ENCODE assay signal across 14 mouse cellular contexts in the genomic region with DNA sequence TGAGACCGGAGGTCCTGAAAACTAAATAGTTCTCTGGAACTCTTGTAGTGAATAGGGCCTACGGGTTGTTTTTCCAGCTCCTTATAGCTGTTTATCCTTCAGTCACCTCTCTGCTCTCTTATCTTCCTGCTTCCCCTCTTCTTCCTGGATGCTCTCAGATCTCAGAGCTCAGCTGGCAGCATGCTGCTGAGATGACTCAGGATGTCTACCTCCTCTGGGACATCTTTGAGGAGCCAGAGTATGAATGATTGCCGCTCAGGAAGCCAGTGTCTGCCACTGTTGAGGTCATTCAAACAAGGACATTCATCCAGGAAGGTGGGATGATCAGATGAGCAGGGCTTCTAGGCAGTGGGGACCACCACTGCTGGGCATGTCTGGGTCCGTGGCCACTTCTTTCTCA.
A peak's percentile ranks its signal among the peaks of the same experiment; 100 is the strongest.
DNase-seq lines count a peak whose midpoint lies in the region; ATAC-seq lines count a peak whose summit lies in the region.
"Had no signal": no experiment of that assay in that cellular context is flagged by ENCODE, and none has a peak within 500 bp of the region (broad histone marks: within the 10 kb centered on the region; RNA-seq: fewer than 3 reads in every experiment).

No protein-coding gene starts in this region.

- no peak for ATAC-seq in heart, embryonic 15.5 days (replicated peaks; ENCODE audit: insufficient number of reproducible peaks, insufficient read depth, low FRiP score, low read depth)
- ATAC-seq in erythroblast, adult 5-6 weeks (replicated peaks; ENCODE audit: low FRiP score, poor library complexity, severe bottlenecking): peak; percentile 52; the same call in 1 of the 2 replicates
- ATAC-seq: hindbrain, postnatal 0 days had no signal

- no peak for DNase-seq in heart, postnatal 36 days
- DNase-seq in MN1 (ENCODE audit: low spot score): peak; percentile 20
- DNase-seq in kidney, postnatal 10 days: peak; percentile 26
- no peak for DNase-seq in limb, embryonic 10.5 days (ENCODE audit: low spot score)
- DNase-seq in cerebellum, adult 9-11 months: no peak
- DNase-seq: cerebellum, adult 11 months; gastrocnemius, postnatal 14 days; right cerebral cortex, postnatal 4 days had no signal

- no peaks in the 10 kb centered on the region for H3K27me3 ChIP-seq in heart, embryonic 15.5 days
- H3K27me3 ChIP-seq in limb, embryonic 10.5 days (ENCODE audit: low read depth, poor library complexity, severe bottlenecking): no peaks in the 10 kb centered on the region
- H3K27me3 ChIP-seq: CH12.LX had no signal

- peak overlapping the region; percentile 48 for H3K27ac ChIP-seq in heart, embryonic 15.5 days
- no peak overlapping the region for H3K27ac ChIP-seq in limb, embryonic 10.5 days
- H3K27ac ChIP-seq: hindbrain, postnatal 0 days; midbrain, embryonic 10.5 days had no signal

- no peaks in the 10 kb centered on the region for H3K36me3 ChIP-seq in heart, embryonic 15.5 days
- H3K36me3 ChIP-seq in limb, embryonic 10.5 days: no peaks in the 10 kb centered on the region
- H3K36me3 ChIP-seq: midbrain, embryonic 10.5 days had no signal

- H3K9ac ChIP-seq in heart, embryonic 15.5 days: no peak overlapping the region

- no peak overlapping the region for H3K4me2 ChIP-seq in heart, embryonic 15.5 days

- intact Hi-C loops in heart, postnatal 36 days (cut with DNase I): no loop called here

- H3K9me3 ChIP-seq in heart, embryonic 15.5 days (replicated peaks): no peaks in the 10 kb centered on the region
- H3K9me3 ChIP-seq in limb, embryonic 10.5 days (replicated peaks): no peaks in the 10 kb centered on the region
- H3K9me3 ChIP-seq: midbrain, embryonic 10.5 days had no signal

- H3K4me3 ChIP-seq in heart, embryonic 15.5 days: no peak overlapping the region
- no peak overlapping the region for H3K4me3 ChIP-seq in limb, embryonic 10.5 days
- H3K4me3 ChIP-seq: midbrain, embryonic 10.5 days; myocyte had no signal

- WGBS in heart, embryonic 15.5 days: 55% methylated on average over 4 of the region's 4 CpGs
- WGBS in limb, embryonic 10.5 days: 77% methylated on average over 4 of the region's 4 CpGs

- H3K4me1 ChIP-seq in heart, embryonic 15.5 days (replicated peaks): peaks cover 17% of the 10 kb centered on the region
- H3K4me1 ChIP-seq in limb, embryonic 10.5 days: no peaks in the 10 kb centered on the region
- H3K4me1 ChIP-seq: midbrain, embryonic 10.5 days had no signal

Comparison
In these comparisons a context has a peak if more than half of its experiments do, and no peak if none do; other contexts are left out.
1. DNase-seq: peak in MN1 (single experiment) and kidney, postnatal 10 days (single experiment); none in heart, postnatal 36 days (0 of 2), limb, embryonic 10.5 days (single experiment) and cerebellum, adult 9-11 months (single experiment).